Mouse (Mus musculus) heart, adult 2 months (tissue): Measurements from ENCODE around the gene Traf4.

ENCODE experiments used
- EP300 ChIP-seq: fragments of 200-500 bp; IDR thresholded peaks from 2 replicates; pipeline ENCODE4 v1.6.1; 2011; ENCODE audit warnings: low read depth, low read length, control low read depth; ENCODE audit not compliant: insufficient read depth
- POLR2A ChIP-seq: fragments of 200-500 bp; IDR thresholded peaks from 2 replicates; pipeline ENCODE4 v1.6.1; 2011; ENCODE audit warnings: mild to moderate bottlenecking, low read depth, low read length, control low read depth; ENCODE audit not compliant: insufficient read depth

DNA sequence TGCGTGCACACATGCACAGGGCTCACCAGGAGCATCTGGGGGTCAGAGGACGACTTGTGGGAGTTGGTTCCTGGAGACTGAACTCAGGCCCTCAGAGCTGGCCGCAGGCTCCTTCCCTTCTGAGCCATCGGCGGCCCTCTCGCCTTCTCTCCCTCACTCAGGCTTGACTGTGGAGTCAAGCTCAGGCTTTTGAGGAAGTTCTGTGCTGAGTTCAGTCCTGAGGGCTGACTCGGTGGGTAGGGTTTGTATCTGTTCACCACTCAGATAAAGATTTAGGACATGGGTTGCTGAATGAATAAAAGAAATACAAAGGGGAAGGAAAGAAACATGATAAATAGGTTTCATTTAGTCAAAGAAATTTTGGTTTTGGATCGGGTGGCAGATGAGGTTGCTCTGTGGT lies 45.5 kb downstream of the Traf4 start:
- TF ChIP-seq EP300 (no peak), POLR2A (no peak)
